Mouse (Mus musculus) neural tube, embryonic 14.5 days (tissue): Measurements from ENCODE around the gene Pak6. TPM values are rescaled to one million over a fixed set of nuclear protein-coding genes. Genes with fewer than 3 reads are reported as not detected.

Experiments
- ATAC-seq: fragments of 200-750 bp; cut with Nextera tagmentation; 2 replicates; pipeline ENCODE4 v1.8.0; 2017; ENCODE audit warnings: low read depth, mild to moderate bottlenecking, moderate TSS enrichment, moderate library complexity
- H3K27ac ChIP-seq: fragments of 300-500 bp; sonication (generic); 2 replicates; pipeline ENCODE4 v1.5.1; 2014; ENCODE audit warnings: low read depth, mild to moderate bottlenecking, control low read depth, low read length, moderate library complexity, mixed read lengths
- H3K27me3 ChIP-seq: fragments of 300-500 bp; sonication (generic); 2 replicates; pipeline ENCODE4 v1.6.1; 2014; ENCODE audit warnings: low read length; ENCODE audit not compliant: control insufficient read depth, insufficient read depth
- H3K36me3 ChIP-seq: fragments of 300-500 bp; sonication (generic); 2 replicates; pipeline ENCODE4 v1.6.1; 2014; ENCODE audit warnings: low read length, mixed read lengths; ENCODE audit not compliant: control insufficient read depth, insufficient read depth
- H3K4me1 ChIP-seq: fragments of 300-500 bp; sonication (generic); 2 replicates; pipeline ENCODE4 v1.6.1; 2014; ENCODE audit warnings: low read length; ENCODE audit not compliant: control insufficient read depth, insufficient read depth
- H3K4me2 ChIP-seq: fragments of 300-500 bp; sonication (generic); 2 replicates; pipeline ENCODE4 v1.6.1; 2014; ENCODE audit warnings: mild to moderate bottlenecking, low read depth, low read length, control low read depth
- H3K4me3 ChIP-seq: fragments of 300-500 bp; sonication (generic); 2 replicates; pipeline ENCODE4 v1.5.1; 2014; ENCODE audit warnings: low read depth, low read length, control low read depth, mixed read lengths
- H3K9ac ChIP-seq: fragments of 300-500 bp; sonication (generic); replicated peaks from 2 replicates; pipeline ENCODE4 v1.6.1; 2014; ENCODE audit warnings: low read depth, mild to moderate bottlenecking, control low read depth, low read length, mixed read lengths
- H3K9me3 ChIP-seq: fragments of 300-500 bp; sonication (generic); 2 replicates; pipeline ENCODE4 v1.6.1; 2016; ENCODE audit warnings: low read length; ENCODE audit not compliant: control insufficient read depth
- WGBS: fragments of 180-500 bp; shearing (Covaris S2); extraction: QIAGEN DNeasy Blood & Tissue Kit; methylation state at CpG from one replicate; pipeline ENCODE4 v1.1.7; 2014; 5-methylcytosine and 5-hydroxymethylcytosine counted together
- polyA plus RNA-seq: library from polyadenylated mRNA; unstranded; fragments of >200 nt; fragmentation: Nextera tagmentation; extraction: Ambion mirVana; gene quantifications from 2 replicates; pipeline ENCODE4 v1.2.1, GENCODE M21; 2014

The Pak6 gene
- polyA plus RNA-seq, 1 experiment from 2014 or later, result 39.1 TPM

- Histone ChIP-seq H3K4me2 (no peak within 1 kb of the TSS), H3K27me3 (no peaks in the 10 kb centered on the region), H3K4me1 (no peaks in the 10 kb centered on the region), H3K27ac (no peak within 1 kb of the TSS), H3K36me3 (no peaks in the 10 kb centered on the region), H3K9me3 (no peaks in the 10 kb centered on the region), H3K4me3 (no peak within 1 kb of the TSS), H3K9ac (no peak within 1 kb of the TSS)
- 23% methylated on average over 6 of the region's 7 CpGs for WGBS
- ATAC-seq, result no peak
These were observed 65.2 kb downstream of the Pak6 start, which contains the start of gene Plcb2 for GRCm38 (mm10) chr2:118728337-118728736. Plcb2 (minus strand) TSS chr2:118728438.

DNA sequence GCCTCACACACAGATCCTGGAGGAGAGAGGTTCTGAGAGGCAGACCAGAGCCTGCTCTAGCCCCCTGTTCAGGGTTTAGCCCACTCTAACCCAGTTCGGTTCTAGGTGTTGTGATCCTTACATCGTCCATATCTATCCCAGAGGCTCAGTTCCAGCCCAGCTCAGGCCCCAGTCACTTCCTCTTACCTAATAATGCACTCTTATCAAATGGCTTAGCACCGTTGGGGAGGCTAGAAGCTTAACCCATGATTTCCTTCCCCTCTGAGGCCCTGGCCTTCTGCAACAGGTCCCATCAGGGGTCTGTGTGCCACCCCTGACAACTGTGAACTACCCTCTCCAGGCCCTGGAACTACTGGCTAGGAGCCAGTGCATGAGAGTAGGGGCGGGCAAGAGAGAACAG lies 66.1 kb downstream of the Pak6 start:
- WGBS, result 48% methylated on average over 4 of the region's 4 CpGs
- no peaks in the 10 kb centered on the region for H3K27me3 ChIP-seq
- H3K9ac ChIP-seq, result no peak overlapping the region
- no peak overlapping the region for H3K27ac ChIP-seq
- H3K36me3 ChIP-seq, result no peaks in the 10 kb centered on the region
- H3K4me3 ChIP-seq, result no peak overlapping the region
- ATAC-seq, result no peak
- H3K4me1 ChIP-seq, result no peaks in the 10 kb centered on the region
- no peak overlapping the region for H3K4me2 ChIP-seq
- H3K9me3 ChIP-seq, result no peaks in the 10 kb centered on the region

GRCm38 (mm10) chr2:118729816-118730621 lies 66.9 kb downstream of the Pak6 start:
- Histone ChIP-seq H3K36me3 (no peaks in the 10 kb centered on the region), H3K27me3 (no peaks in the 10 kb centered on the region)
- no peak for ATAC-seq

GRCm38 (mm10) chr2:118730622-118730915 lies 67.5 kb downstream of the Pak6 start:
- WGBS, result 13% methylated on average over 3 of the region's 3 CpGs
- no peaks in the 10 kb centered on the region for H3K27me3 ChIP-seq
- no peaks in the 10 kb centered on the region for H3K36me3 ChIP-seq
- no peaks in the 10 kb centered on the region for H3K4me1 ChIP-seq
- no peak overlapping the region for H3K4me2 ChIP-seq
- H3K4me3 ChIP-seq, result no peak overlapping the region
- H3K27ac ChIP-seq, result no peak overlapping the region
- ATAC-seq, result no peak
- no peaks in the 10 kb centered on the region for H3K9me3 ChIP-seq
- no peak overlapping the region for H3K9ac ChIP-seq

More at GRCm38 (mm10) chr2:118729816-118730621, 66.9 kb downstream of the Pak6 start:
- Histone ChIP-seq H3K4me3 (no peak overlapping the region), H3K4me1 (no peaks in the 10 kb centered on the region), H3K27ac (no peak overlapping the region), H3K9me3 (no peaks in the 10 kb centered on the region), H3K9ac (no peak overlapping the region), H3K4me2 (no peak overlapping the region)
- 26% methylated on average over 8 of the region's 8 CpGs for WGBS

- no peaks in the 10 kb centered on the region for H3K9me3 ChIP-seq
- 85% methylated on average over 5 of the region's 5 CpGs for WGBS
- no peak overlapping the region for H3K4me2 ChIP-seq
- H3K27ac ChIP-seq, result no peak overlapping the region
- no peak for ATAC-seq
- no peak overlapping the region for H3K9ac ChIP-seq
- H3K4me3 ChIP-seq, result no peak overlapping the region
- H3K4me1 ChIP-seq, result no peaks in the 10 kb centered on the region
- no peaks in the 10 kb centered on the region for H3K27me3 ChIP-seq
- H3K36me3 ChIP-seq, result no peaks in the 10 kb centered on the region
These were observed 68.9 kb downstream of the Pak6 start for GRCm38 (mm10) chr2:118731981-118732380.

DNA sequence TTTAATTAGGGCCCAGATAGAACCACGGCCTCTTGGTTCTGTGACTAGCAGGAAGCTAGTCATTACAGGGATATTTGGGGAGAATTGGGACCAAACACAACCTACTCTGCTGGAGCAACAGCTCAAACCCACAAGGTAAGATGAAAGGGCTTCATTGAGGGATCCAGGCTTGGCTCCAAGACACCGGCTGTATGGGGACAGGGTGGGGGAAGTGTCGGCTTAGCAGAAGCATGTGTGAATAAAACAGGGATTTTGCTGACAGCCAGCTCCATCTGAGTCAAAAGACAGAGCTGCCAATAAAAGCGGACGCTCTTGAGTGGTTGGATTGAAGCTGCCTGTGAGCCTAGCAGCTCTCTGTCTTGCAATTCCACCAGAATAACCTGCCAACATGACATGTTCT lies 70.2 kb downstream of the Pak6 start:
- H3K9me3 ChIP-seq, result no peaks in the 10 kb centered on the region
- H3K27me3 ChIP-seq, result no peaks in the 10 kb centered on the region
- H3K27ac ChIP-seq, result no peak overlapping the region
- WGBS, result 66% methylated on average over 5 of the region's 5 CpGs
- no peak overlapping the region for H3K9ac ChIP-seq
- no peak overlapping the region for H3K4me2 ChIP-seq
- H3K4me1 ChIP-seq, result no peaks in the 10 kb centered on the region
- H3K4me3 ChIP-seq, result no peak overlapping the region
- H3K36me3 ChIP-seq, result no peaks in the 10 kb centered on the region
- no peak for ATAC-seq

GRCm38 (mm10) chr2:118740341-118740740 lies 77.2 kb downstream of the Pak6 start:
- Histone ChIP-seq H3K4me3 (no peak overlapping the region), H3K9me3 (no peaks in the 10 kb centered on the region), H3K27ac (no peak overlapping the region), H3K4me2 (no peak overlapping the region), H3K27me3 (no peaks in the 10 kb centered on the region), H3K36me3 (no peaks in the 10 kb centered on the region), H3K4me1 (peaks cover 7% of the 10 kb centered on the region), H3K9ac (no peak overlapping the region)
- WGBS, result 73% methylated on average over 3 of the region's 3 CpGs
- no peak for ATAC-seq

- H3K9ac ChIP-seq, result no peak overlapping the region
- H3K4me2 ChIP-seq, result no peak overlapping the region
- peaks cover 7% of the 10 kb centered on the region for H3K4me1 ChIP-seq
- H3K36me3 ChIP-seq, result no peaks in the 10 kb centered on the region
- no peak overlapping the region for H3K4me3 ChIP-seq
- no peaks in the 10 kb centered on the region for H3K9me3 ChIP-seq
- no peak for ATAC-seq
- no peaks in the 10 kb centered on the region for H3K27me3 ChIP-seq
- WGBS, result 72% methylated on average over 9 of the region's 9 CpGs
- H3K27ac ChIP-seq, result no peak overlapping the region
These were observed 78.1 kb downstream of the Pak6 start for GRCm38 (mm10) chr2:118741183-118741582.

- peaks cover 23% of the 10 kb centered on the region for H3K4me1 ChIP-seq
- no peak overlapping the region for H3K4me3 ChIP-seq
- no peak overlapping the region for H3K27ac ChIP-seq
- H3K4me2 ChIP-seq, result no peak overlapping the region
- no peak overlapping the region for H3K9ac ChIP-seq
- no peaks in the 10 kb centered on the region for H3K36me3 ChIP-seq
- no peaks in the 10 kb centered on the region for H3K9me3 ChIP-seq
- WGBS, result 19% methylated on average over 8 of the region's 8 CpGs
- no peak for ATAC-seq
- H3K27me3 ChIP-seq, result no peaks in the 10 kb centered on the region
These were observed 80.3 kb downstream of the Pak6 start for GRCm38 (mm10) chr2:118743261-118743943.
